Mouse (Mus musculus) adipocyte (in vitro differentiated cells): ENCODE measurements around the gene Tbata.

Source experiments
- DNase-seq: peaks from one replicate; pipeline ENCODE4 v3.0.0-alpha.2; 2016; ENCODE audit warnings: low spot score

The Tbata gene

GRCm38 (mm10) chr10:61211105-61211504 is 39.4 kb downstream of the Tbata start:
- DNase-seq, result no peak

GRCm38 (mm10) chr10:61211743-61212142 is 40.0 kb downstream of the Tbata start:
- peak; percentile 59 for DNase-seq

DNA sequence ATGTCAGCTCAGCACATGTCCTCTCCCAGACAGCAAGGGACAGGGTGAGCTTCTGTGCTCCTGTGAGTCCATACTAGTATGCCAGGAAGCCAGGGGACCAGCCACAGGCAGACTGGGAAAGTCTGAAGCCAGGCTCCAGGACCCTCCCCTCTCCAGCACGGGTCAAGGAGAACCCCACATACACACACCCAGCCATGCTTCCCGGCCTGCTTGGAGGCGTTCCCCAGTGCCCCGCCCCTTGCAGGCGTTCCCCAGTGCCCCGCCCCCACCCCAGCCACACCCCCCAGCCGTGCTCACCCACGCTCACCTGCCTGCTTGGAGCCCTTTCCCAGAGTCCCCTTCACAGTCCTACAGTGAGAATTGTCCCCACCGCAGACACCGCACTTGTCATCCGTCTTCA is 41.1 kb downstream of the Tbata start:
- no peak for DNase-seq

DNA sequence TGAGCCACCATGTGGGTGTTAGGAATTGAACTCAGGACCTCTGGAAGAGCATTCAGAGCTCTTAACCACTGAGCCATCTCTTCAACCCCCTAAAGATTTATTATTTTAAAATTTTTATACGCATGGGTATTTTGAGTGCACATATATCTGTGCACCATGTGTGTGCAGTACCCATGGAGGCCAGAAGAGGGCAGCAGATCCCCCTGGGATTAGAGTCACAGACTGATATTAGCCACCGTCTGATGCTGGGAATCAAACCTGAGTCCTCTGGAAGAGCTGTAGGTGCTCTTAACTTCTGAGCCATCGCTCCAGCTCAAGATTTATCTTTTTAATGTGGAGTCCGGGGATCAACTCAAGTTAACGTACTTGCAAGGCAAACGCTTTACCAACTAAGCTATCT is 43.9 kb downstream of the Tbata start:
- DNase-seq, result no peak

DNA sequence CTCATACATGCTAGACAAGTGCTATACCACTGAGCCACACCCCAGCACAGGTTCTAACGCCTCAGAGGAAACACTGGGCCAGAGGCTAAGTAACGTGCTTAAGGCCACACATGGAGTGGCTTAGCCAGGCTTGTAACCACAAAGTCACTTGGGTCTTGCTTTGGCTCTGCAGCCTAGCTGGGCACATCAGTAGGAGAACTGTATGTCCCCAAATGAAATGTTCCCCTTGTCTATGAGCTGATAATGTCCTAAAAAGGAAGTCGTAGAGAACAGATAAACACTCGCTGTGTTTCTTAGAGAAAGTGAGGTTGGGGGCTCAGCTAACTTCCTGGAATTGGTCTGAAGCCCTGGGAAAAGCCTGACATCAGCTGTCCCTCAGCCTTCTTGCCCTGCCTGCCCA is 44.4 kb downstream of the Tbata start:
- DNase-seq, result no peak

GRCm38 (mm10) chr10:61219318-61219717 is 47.6 kb downstream of the Tbata start:
- no peak for DNase-seq

- no peak for DNase-seq
These were observed 53.9 kb downstream of the Tbata start for GRCm38 (mm10) chr10:61225694-61226093.

DNA sequence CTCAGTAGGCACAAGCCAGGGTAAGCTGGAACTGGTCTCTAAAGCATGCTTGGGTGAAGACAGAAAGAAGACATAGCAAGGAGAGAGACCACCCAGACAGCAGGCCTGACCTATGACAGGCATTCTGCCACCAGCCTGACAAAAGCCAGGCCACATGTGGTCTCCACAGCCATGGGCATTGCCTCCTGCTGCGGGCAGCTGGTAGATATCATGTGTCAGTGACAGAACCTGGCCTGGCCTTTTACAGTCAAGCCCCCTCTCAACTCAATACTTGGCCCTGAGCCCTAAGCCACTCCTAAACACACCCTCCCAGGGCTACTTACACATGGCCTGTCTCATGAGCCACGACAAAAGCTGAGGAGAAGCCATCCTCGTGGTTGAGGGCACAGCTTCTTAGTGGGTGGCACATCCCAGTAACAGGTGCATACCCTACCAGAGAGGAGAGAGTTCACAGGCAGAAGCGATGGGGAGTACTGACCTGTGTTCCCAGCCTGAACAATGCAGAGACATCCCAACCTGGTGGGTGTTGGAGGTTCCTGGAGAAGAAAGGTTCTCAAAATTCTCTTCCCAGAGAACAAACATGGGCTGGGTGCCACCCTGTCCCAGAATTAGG is 55.1 kb downstream of the Tbata start:
- DNase-seq, result no peak

- DNase-seq, result no peak
These were observed 60.0 kb downstream of the Tbata start for GRCm38 (mm10) chr10:61231756-61232155.

- DNase-seq, result peak; percentile 10
These were observed 61.3 kb downstream of the Tbata start for GRCm38 (mm10) chr10:61232858-61233567.

GRCm38 (mm10) chr10:61234319-61234718 is 62.6 kb downstream of the Tbata start:
- DNase-seq, result no peak

DNA sequence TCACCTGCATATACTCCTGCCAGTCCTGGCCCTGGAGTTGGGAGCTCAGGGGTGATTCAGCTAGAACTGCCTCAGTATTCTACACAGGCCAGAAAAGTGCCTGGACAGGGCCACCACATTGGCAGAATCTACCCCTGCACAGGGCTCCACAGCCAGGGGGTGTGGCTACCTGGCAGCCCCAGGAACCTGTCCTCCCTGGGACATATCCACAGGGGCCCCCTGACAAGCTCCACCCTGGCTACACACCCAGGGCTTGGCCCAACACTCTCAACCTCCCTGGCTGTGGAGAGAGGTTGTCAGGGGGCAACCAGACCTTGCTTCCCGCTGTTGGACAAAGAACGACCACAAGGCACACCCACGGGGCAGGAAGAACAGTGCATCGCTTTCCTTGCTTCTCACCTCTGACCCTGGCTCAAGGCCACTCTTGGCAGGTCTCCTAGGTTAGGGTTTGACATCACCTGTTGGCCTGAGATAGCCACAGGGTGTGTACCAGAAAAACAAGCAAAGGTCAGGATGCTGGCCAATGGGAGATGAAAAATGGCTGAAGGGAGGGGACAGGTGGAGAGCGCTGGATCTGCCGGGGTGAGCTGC is 64.0 kb downstream of the Tbata start:
- DNase-seq, result no peak

DNA sequence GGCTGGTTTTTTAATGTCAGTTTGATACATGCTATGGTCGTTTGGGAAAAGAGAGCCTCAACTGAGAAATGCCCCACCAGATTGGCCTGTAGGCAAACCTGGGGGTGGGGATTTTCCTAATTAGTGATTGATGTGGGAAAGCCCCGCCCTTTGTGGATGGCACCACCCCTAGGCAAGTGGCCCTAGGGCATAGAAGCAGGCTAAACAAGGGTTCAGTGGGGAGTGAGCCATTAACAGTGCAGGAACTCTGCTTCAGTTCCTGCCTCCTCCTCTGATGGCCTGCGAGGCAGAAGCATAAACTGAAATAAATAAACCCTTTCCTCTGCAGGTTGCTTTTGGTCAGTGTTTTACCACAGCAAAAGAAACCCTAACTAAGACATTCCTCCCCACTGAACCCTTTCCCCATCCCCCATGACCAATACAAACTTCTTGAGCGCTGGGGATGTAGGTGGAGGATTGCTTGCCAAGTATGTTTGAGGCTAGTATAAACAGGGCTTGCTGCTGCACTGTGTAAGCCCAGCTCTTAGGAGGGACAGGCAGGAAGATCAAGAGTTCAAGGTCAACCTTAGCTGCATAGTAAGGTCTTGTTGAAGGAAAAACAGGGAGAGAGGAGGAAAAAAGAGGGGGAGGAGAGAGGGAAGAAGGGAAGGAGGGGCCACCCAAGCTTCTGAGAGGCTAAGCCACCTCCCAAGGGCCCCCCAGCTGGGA is 65.1 kb downstream of the Tbata start:
- no peak for DNase-seq

- DNase-seq, result no peak
These were observed 65.6 kb downstream of the Tbata start for GRCm38 (mm10) chr10:61237391-61237785.
